Mouse (Mus musculus): Measurements from ENCODE around the gene Rspry1. TPM values are rescaled to one million over a fixed set of nuclear protein-coding genes. Genes with fewer than 3 reads are reported as not detected.

Gene Rspry1
- total and polyA plus RNA-seq, 2 experiments from 2014 or later = 31.4 to 36.1 TPM

DNA sequence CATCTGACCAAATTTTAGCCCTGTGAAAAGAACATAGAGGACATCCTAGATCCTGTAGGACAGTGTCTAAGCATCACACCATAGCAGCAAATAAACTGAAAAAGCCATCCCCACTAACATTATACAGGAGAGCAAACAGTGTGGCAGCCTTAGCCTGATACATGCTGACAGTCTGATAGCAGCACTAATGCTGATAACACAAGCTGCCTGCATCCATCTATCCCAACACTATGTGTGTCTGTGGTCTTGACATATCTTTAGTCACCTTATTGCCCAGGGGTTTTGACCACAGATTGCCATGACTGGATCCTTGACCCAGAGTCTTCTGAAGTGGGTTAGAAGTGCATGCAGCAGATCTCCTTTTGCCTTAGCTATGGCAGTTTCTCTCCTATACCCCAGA lies 53.3 kb downstream of the Rspry1 start:
- Histone ChIP-seq H3K36me3 (ENCODE audit: insufficient read depth, low read length) (peaks cover 23% of the 10 kb centered on the region), H3K4me1 (ENCODE audit: insufficient read depth, low read length) (no peaks in the 10 kb centered on the region), H3K9ac (replicated peaks; ENCODE audit: low read length) (no peak overlapping the region), H3K27ac (no peak overlapping the region), H3K4me2 (ENCODE audit: low read depth, low read length) (no peak overlapping the region), H3K4me3 (ENCODE audit: low read length) (no peak overlapping the region), H3K9me3 (ENCODE audit: low read length) (no peaks in the 10 kb centered on the region), H3K27me3 (ENCODE audit: insufficient read depth, low read length) (no peaks in the 10 kb centered on the region)
- DNase-seq (ENCODE audit: low spot score) (no peak), ATAC-seq (no peak)
- no peak for TF ChIP-seq CTCF (IDR thresholded peaks at IDR 0.05; ENCODE audit: low read depth)

GRCm38 (mm10) chr8:94658031-94658430 lies 56.3 kb downstream of the Rspry1 start:
- Histone ChIP-seq H3K36me3 (ENCODE audit: insufficient read depth, low read length) (peaks cover 12% of the 10 kb centered on the region), H3K4me3 (ENCODE audit: low read length) (no peak overlapping the region), H3K9ac (replicated peaks; ENCODE audit: low read length) (no peak overlapping the region), H3K27me3 (ENCODE audit: insufficient read depth, low read length) (no peaks in the 10 kb centered on the region), H3K27ac (no peak overlapping the region), H3K4me1 (ENCODE audit: insufficient read depth, low read length) (no peaks in the 10 kb centered on the region), H3K9me3 (ENCODE audit: low read length) (no peaks in the 10 kb centered on the region), H3K4me2 (ENCODE audit: low read depth, low read length) (no peak overlapping the region)
- 91% methylated on average over 2 of the region's 2 CpGs for WGBS
- peak; percentile 18; the same call in 1 of the 2 replicates for TF ChIP-seq CTCF (IDR thresholded peaks at IDR 0.05; ENCODE audit: low read depth)
- ATAC-seq (no peak), DNase-seq (ENCODE audit: low spot score) (no peak)

- ATAC-seq (no peak), DNase-seq (ENCODE audit: low spot score) (no peak)
- 89% methylated on average over 4 of the region's 4 CpGs for whole genome bisulfite sequencing
- no peak overlapping the region for H3K4me3 ChIP-seq (ENCODE audit: low read length)
- H3K36me3 ChIP-seq (ENCODE audit: insufficient read depth, low read length) = no peaks in the 10 kb centered on the region; the same call in 1 of the 2 replicates
- H3K4me2 ChIP-seq (ENCODE audit: low read depth, low read length) = no peak overlapping the region
- no peaks in the 10 kb centered on the region for H3K9me3 ChIP-seq (ENCODE audit: low read length)
- no peak overlapping the region for H3K27ac ChIP-seq
- H3K27me3 ChIP-seq (ENCODE audit: insufficient read depth, low read length) = no peaks in the 10 kb centered on the region
- H3K9ac ChIP-seq (replicated peaks; ENCODE audit: low read length) = no peak overlapping the region
- H3K4me1 ChIP-seq (ENCODE audit: insufficient read depth, low read length) = no peaks in the 10 kb centered on the region
- no peak for TF ChIP-seq CTCF (IDR thresholded peaks at IDR 0.05; ENCODE audit: low read depth)
Measured at GRCm38 (mm10) chr8:94660418-94660817, 58.7 kb downstream of the Rspry1 start.

DNA sequence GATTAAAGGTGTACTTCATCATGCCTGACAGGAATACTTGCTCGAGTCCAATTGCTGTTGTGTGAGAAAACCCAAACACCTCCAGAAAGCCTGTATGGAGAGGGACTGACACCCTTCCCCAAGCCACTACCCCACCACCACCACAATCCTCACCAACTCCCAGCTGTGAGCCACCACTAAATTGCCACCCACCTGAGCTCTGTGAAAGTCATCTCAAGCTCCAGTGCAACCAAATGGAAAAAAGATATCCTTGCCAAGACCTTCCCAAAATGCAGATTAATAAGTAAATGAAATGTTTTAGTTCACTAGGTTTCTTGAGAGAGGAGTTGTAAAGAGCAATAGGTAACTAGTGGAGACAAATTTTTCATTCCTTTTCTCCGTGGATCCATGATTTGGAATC lies 63.0 kb downstream of the Rspry1 start:
- 85% methylated on average over 2 of the region's 2 CpGs for WGBS
- no peaks in the 10 kb centered on the region for H3K9me3 ChIP-seq (ENCODE audit: low read length)

DNA sequence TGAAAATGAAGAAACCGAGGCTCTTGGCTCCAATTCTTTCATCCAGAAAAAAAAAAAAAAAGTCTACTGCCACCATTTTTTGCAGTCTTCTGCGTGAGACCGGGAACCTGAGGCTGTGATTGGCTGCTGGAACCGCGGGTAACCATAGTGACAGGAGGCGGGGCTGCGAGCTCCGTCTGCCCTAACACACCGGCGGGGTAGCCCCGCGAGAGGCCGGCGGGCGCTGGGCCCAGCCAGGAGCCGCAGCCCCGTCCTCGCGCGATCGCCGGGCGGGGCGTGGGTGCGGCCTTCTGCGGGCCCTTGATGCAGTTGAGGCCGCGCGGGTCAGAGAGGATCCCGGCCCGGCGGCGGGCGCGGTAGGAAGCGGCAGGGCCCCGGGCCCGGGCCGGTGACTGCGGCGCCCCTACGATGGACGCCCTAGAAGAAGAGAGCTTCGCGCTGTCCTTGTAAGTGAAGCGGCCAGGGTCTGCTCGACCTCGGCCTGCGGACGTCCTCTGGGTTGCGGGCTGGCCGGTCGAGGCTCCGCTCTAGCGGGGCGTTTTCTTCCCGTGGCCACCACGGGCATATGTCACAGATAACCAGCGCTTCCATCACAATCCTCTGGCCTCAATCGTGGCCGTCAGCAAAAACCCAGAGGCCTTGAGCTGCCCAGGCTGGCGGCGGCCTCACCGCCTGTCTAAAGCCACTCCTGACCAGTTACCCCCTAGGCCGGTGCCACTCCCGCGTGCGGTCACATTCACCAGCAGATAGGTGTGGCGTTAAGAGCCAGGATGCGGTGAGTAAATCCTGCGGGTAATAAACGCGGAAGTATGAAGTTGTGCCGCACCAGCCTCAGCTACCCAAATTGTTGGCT lies 64.9 kb downstream of the Rspry1 start, which contains the start of gene Arl2bp:
TSS of gene Arl2bp (plus strand) at position 145 of the 853 bp plus-strand sequence.
- under 1% methylated on average over 74 of the region's 74 CpGs for WGBS
- no peak for TF ChIP-seq CTCF (IDR thresholded peaks at IDR 0.05; ENCODE audit: low read depth)
- Histone ChIP-seq H3K27ac (peak within 1 kb of the TSS; percentile 94), H3K9me3 (ENCODE audit: low read length) (no peaks in the 10 kb centered on the region), H3K4me1 (ENCODE audit: insufficient read depth, low read length) (peaks cover 8% of the 10 kb centered on the region; the same call in 1 of the 2 replicates), H3K36me3 (ENCODE audit: insufficient read depth, low read length) (peaks cover 13% of the 10 kb centered on the region), H3K4me2 (ENCODE audit: low read depth, low read length) (peak within 1 kb of the TSS; percentile 78), H3K27me3 (ENCODE audit: insufficient read depth, low read length) (no peaks in the 10 kb centered on the region), H3K9ac (replicated peaks; ENCODE audit: low read length) (peak within 1 kb of the TSS; percentile 99), H3K4me3 (ENCODE audit: low read length) (peak within 1 kb of the TSS; percentile 74)
- DNase-seq (ENCODE audit: low spot score) (peak; percentile 97), ATAC-seq (peak; percentile 98)

More for the DNA sequence above, 63.0 kb downstream of the Rspry1 start:
- DNase-seq (ENCODE audit: low spot score) (no peak), ATAC-seq (no peak)
- H3K27me3 ChIP-seq (ENCODE audit: insufficient read depth, low read length) = no peaks in the 10 kb centered on the region
- H3K4me2 ChIP-seq (ENCODE audit: low read depth, low read length) = no peak overlapping the region
- peaks cover 8% of the 10 kb centered on the region; the same call in 1 of the 2 replicates for H3K4me1 ChIP-seq (ENCODE audit: insufficient read depth, low read length)
- no peak for TF ChIP-seq CTCF (IDR thresholded peaks at IDR 0.05; ENCODE audit: low read depth)
- no peak overlapping the region for H3K9ac ChIP-seq (replicated peaks; ENCODE audit: low read length)
- H3K4me3 ChIP-seq (ENCODE audit: low read length) = no peak overlapping the region
- no peak overlapping the region for H3K27ac ChIP-seq
- no peaks in the 10 kb centered on the region; the same call in 1 of the 2 replicates for H3K36me3 ChIP-seq (ENCODE audit: insufficient read depth, low read length)

DNA sequence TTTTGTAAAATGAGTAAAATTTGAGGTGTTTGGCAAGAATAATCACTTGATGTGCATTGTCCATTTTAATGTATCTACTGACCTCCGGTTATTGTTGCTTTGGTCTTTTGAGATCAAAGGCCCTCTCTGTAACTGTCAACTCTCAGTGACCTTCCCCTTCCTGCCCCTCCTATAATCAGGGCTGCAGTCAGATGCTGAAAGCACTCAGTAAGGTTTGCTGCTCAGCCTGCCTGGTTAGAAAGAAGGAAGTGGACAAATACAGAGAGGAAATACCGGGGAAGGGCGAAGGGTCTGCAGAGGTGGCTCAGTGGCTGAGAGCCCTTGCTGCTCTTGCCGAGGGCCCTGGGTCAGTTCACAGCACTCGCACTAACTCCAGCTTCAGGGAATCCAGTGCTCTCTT lies 72.6 kb downstream of the Rspry1 start:
- peaks cover 43% of the 10 kb centered on the region for H3K36me3 ChIP-seq (ENCODE audit: insufficient read depth, low read length)
- no peak for ATAC-seq

DNA sequence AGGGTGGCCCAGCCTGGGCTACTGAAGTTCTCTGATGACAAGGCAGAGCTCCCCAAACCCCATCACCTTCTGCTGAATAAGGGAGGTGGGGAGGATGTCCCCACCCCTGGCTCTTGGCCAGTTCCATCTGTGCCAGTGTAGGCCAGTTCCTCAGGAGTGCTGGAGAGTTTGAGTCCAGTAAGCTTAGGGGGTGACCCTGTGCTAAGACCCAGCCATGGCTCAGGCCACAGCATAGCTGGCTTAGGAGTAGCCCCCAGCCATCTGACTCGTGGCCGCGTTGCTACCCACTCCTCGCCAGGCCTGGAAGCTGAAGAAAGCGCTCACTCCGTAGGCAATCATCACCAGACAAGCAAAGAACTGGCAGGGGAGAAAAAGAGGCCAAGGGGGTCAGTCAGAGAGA lies 74.2 kb downstream of the Rspry1 start:
- Histone ChIP-seq H3K9me3 (ENCODE audit: low read length) (no peaks in the 10 kb centered on the region), H3K4me1 (ENCODE audit: insufficient read depth, low read length) (no peaks in the 10 kb centered on the region), H3K4me2 (ENCODE audit: low read depth, low read length) (no peak overlapping the region), H3K36me3 (ENCODE audit: insufficient read depth, low read length) (peaks cover 37% of the 10 kb centered on the region), H3K27ac (no peak overlapping the region), H3K9ac (replicated peaks; ENCODE audit: low read length) (no peak overlapping the region), H3K4me3 (ENCODE audit: low read length) (no peak overlapping the region), H3K27me3 (ENCODE audit: insufficient read depth, low read length) (no peaks in the 10 kb centered on the region)
- ATAC-seq (peak; percentile 36; the same call in 1 of the 2 replicates), DNase-seq (ENCODE audit: low spot score) (no peak)
- TF ChIP-seq CTCF (IDR thresholded peaks at IDR 0.05; ENCODE audit: low read depth) = no peak
- 65% methylated on average over 6 of the region's 6 CpGs for WGBS

More for the DNA sequence above, 72.6 kb downstream of the Rspry1 start:
- no peaks in the 10 kb centered on the region for H3K4me1 ChIP-seq (ENCODE audit: insufficient read depth, low read length)
- DNase-seq (ENCODE audit: low spot score) = no peak
- H3K9me3 ChIP-seq (ENCODE audit: low read length) = no peaks in the 10 kb centered on the region
- no peak overlapping the region for H3K27ac ChIP-seq
- no peak overlapping the region for H3K4me3 ChIP-seq (ENCODE audit: low read length)
- H3K9ac ChIP-seq (replicated peaks; ENCODE audit: low read length) = no peak overlapping the region
- WGBS = 93% methylated on average over 5 of the region's 5 CpGs
- no peak overlapping the region for H3K4me2 ChIP-seq (ENCODE audit: low read depth, low read length)
- H3K27me3 ChIP-seq (ENCODE audit: insufficient read depth, low read length) = no peaks in the 10 kb centered on the region
- TF ChIP-seq CTCF (IDR thresholded peaks at IDR 0.05; ENCODE audit: low read depth) = no peak
